Mouse (Mus musculus): Measurements from ENCODE around the gene Mpc2.

Mpc2 gene

DNA sequence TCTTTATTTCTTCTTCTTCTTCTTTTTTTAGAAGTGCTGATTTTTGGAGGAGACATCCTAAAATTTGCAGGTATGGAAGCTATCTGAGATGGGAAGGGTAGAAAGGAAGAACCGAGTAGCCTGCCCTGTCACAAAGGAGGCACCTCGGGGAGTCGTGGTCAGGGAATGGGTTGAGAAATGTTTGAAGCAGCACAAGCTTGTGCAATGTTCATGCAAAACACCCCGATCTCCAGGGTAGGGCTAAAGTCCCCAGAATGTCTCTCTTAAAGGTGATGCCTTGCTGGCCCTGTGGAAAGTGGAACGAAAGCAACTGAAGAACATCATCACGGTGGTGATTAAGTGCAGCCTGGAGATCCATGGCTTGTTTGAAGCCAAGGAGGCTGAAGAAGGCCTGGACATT is 45.9 kb downstream of the Mpc2 start:
- DNase-seq, result no peak

DNA sequence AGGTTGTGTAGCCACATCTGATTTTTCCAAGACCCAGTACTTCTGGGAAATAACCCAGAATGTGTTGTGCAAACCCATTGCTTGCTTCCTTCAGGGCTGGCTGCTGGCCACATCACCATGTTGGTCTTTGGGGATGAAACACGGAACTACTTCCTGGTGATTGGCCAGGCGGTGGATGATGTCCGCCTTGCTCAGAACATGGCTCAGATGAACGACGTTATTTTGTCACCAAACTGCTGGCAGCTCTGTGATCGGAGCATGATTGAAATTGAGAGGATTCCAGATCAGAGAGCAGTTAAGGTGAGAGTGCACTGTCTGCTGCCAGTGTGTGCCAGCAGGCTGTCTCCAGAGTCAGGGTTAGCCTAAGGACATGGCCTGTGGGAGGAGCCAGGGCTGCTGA is 49.7 kb downstream of the Mpc2 start:
- DNase-seq, result no peak

DNA sequence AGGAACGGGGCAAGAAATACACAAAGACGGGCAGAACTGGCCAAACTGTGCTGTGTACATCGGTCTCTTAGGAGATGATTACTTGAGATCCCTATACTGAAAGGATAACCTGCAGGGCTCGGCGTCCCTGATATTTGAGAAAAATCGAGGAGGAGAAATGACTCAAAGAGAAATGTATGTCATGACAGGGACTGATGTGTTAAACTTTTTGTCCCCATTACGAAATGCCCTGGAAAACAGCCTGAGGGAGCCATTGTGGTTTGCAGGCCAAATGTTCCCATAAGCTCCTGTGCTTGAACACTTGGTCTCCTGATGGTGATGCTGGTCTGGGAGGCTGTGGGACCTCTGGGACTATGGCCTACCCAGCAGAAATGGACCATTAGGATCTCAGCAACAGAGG is 60.3 kb downstream of the Mpc2 start:
- DNase-seq, result no peak

Measured in liver (tissue).